Mouse (Mus musculus) MEL (cell line): Measurements from ENCODE around the gene Nsun2. TPM values are rescaled to one million over a fixed set of nuclear protein-coding genes. Genes with fewer than 3 reads are reported as not detected.

Experiments used
- DNase-seq: peaks from one replicate; pipeline ENCODE4 v3.0.0; 2011; ENCODE audit warnings: low read depth, low spot score
- H3K27ac ChIP-seq: 2 replicates; pipeline ENCODE4 v1.5.1; 2012; ENCODE audit warnings: low read depth, mild to moderate bottlenecking, control low read depth, low read length, moderate library complexity; ENCODE audit not compliant: control insufficient read depth
- H3K27me3 ChIP-seq, 2 experiments: fragments of 150-350 bp in 1 of 2; sonication (generic) in 1 of 2; 2 replicates each; pipeline ENCODE4 v1.6.1; 2012; ENCODE audit warnings: low read length in 2 of 2, mild to moderate bottlenecking in 2 of 2, improper control_type of control experiment in 1 of 2, moderate library complexity in 1 of 2; ENCODE audit not compliant: insufficient read depth in 2 of 2, control insufficient read depth in 1 of 2
- H3K36me3 ChIP-seq, 2 experiments: 2 replicates each; pipeline ENCODE4 v1.6.1; 2012 to 2014; ENCODE audit warnings: low read length in 2 of 2, improper control_type of control experiment in 1 of 2, inconsistent platforms in 1 of 2, mild to moderate bottlenecking in 1 of 2; ENCODE audit not compliant: insufficient read depth in 2 of 2, control insufficient read depth in 1 of 2
- H3K4me1 ChIP-seq, 2 experiments: fragments of 150-350 bp in 1 of 2; sonication (generic) in 1 of 2; 2 replicates each; pipeline ENCODE4 v1.6.1; 2012; ENCODE audit warnings: low read length in 2 of 2, improper control_type of control experiment in 1 of 2, mild to moderate bottlenecking in 1 of 2; ENCODE audit not compliant: insufficient read depth in 2 of 2, control insufficient read depth in 1 of 2
- H3K4me3 ChIP-seq, 2 experiments: fragments of 150-350 bp in 1 of 2; sonication (generic) in 1 of 2; 2 replicates each; pipeline ENCODE4 v1.5.1; 2012; ENCODE audit warnings: low read depth in 2 of 2, low read length in 2 of 2, mild to moderate bottlenecking in 2 of 2, moderate library complexity in 2 of 2, control low read depth in 1 of 2, improper control_type of control experiment in 1 of 2; ENCODE audit not compliant: control insufficient read depth in 1 of 2, insufficient read depth in 1 of 2
- H3K79me2 ChIP-seq: 2 replicates; pipeline ENCODE4 v1.6.1; 2012; ENCODE audit warnings: mild to moderate bottlenecking, low read length, moderate library complexity; ENCODE audit not compliant: control insufficient read depth, poor library complexity, insufficient read depth
- H3K9ac ChIP-seq: 2 replicates; pipeline ENCODE4 v1.6.1; 2012; ENCODE audit warnings: low read depth, mild to moderate bottlenecking, control low read depth, low read length, moderate library complexity; ENCODE audit not compliant: control insufficient read depth, poor library complexity, severe bottlenecking
- H3K9me3 ChIP-seq: fragments of 150-350 bp; sonication (generic); replicated peaks from 2 replicates; pipeline ENCODE4 v1.6.1; 2012; ENCODE audit warnings: mild to moderate bottlenecking, low read length, improper control_type of control experiment, moderate library complexity; ENCODE audit not compliant: insufficient read depth
- CHD1 ChIP-seq: IDR thresholded peaks from 2 replicates; pipeline ENCODE4 v1.6.1; 2012; ENCODE audit warnings: low read depth, mild to moderate bottlenecking, inconsistent platforms, low read length, improper control_type of control experiment
- CHD2 ChIP-seq: IDR thresholded peaks from 2 replicates; pipeline ENCODE4 v1.6.1; 2011; ENCODE audit warnings: low read length, improper control_type of control experiment
- CTCF ChIP-seq, 3 experiments: IDR thresholded peaks in 2 of 3; conservative IDR thresholded peaks in 1 of 3; 2 replicates each; pipeline ENCODE4 v1.5.1; 2011 to 2012; ENCODE audit warnings: low read length in 3 of 3, low read depth in 2 of 3, mild to moderate bottlenecking in 2 of 3, improper control_type of control experiment in 1 of 3, inconsistent platforms in 1 of 3, mixed read lengths in 1 of 3, moderate library complexity in 1 of 3; ENCODE audit not compliant: control insufficient read depth in 1 of 3, insufficient read depth in 1 of 3, poor library complexity in 1 of 3, severe bottlenecking in 1 of 3
- ETS1 ChIP-seq: IDR thresholded peaks from 2 replicates; pipeline ENCODE4 v1.6.1; 2012; ENCODE audit warnings: low read depth, mild to moderate bottlenecking, inconsistent platforms, low read length, improper control_type of control experiment, moderate library complexity
- GABPA ChIP-seq: IDR thresholded peaks from 2 replicates; pipeline ENCODE4 v1.6.1; 2012; ENCODE audit warnings: low read depth, mild to moderate bottlenecking, inconsistent platforms, low read length, improper control_type of control experiment, moderate library complexity
- GATA1 ChIP-seq: IDR thresholded peaks from 2 replicates; pipeline ENCODE4 v1.6.1; 2011; ENCODE audit warnings: low read depth, low read length, improper control_type of control experiment
- HCFC1 ChIP-seq: IDR thresholded peaks from 2 replicates; pipeline ENCODE4 v1.6.1; 2012; ENCODE audit warnings: low read depth, mild to moderate bottlenecking, inconsistent platforms, low read length, improper control_type of control experiment, moderate library complexity
- JUND ChIP-seq: IDR thresholded peaks from 2 replicates; pipeline ENCODE4 v1.6.1; 2011; ENCODE audit warnings: low read depth, mild to moderate bottlenecking, improper control_type of control experiment, low read length
- KAT2A ChIP-seq: conservative IDR thresholded peaks from 2 replicates; pipeline ENCODE4 v1.6.1; 2012; ENCODE audit warnings: low read depth, low read length, improper control_type of control experiment, inconsistent platforms
- MAX ChIP-seq: IDR thresholded peaks from 2 replicates; pipeline ENCODE4 v1.6.1; 2011; ENCODE audit warnings: low read length, improper control_type of control experiment
- MAZ ChIP-seq: IDR thresholded peaks from 2 replicates; pipeline ENCODE4 v1.6.1; 2012; ENCODE audit warnings: low read depth, mild to moderate bottlenecking, inconsistent platforms, low read length, improper control_type of control experiment
- MXI1 ChIP-seq: IDR thresholded peaks from 2 replicates; pipeline ENCODE4 v1.6.1; 2011; ENCODE audit warnings: mild to moderate bottlenecking, low read depth, low read length, improper control_type of control experiment
- MYB ChIP-seq: IDR thresholded peaks from 2 replicates; pipeline ENCODE4 v1.6.1; 2011; ENCODE audit warnings: mild to moderate bottlenecking, low read depth, low read length, improper control_type of control experiment
- MYC ChIP-seq: IDR thresholded peaks from 2 replicates; pipeline ENCODE4 v1.6.1; 2011; ENCODE audit warnings: low read depth, mild to moderate bottlenecking, low read length, improper control_type of control experiment, moderate library complexity
- NELFE ChIP-seq: IDR thresholded peaks from 2 replicates; pipeline ENCODE4 v1.6.1; 2011; ENCODE audit warnings: low read depth, low read length, improper control_type of control experiment
- POLR2A ChIP-seq, 2 experiments: IDR thresholded peaks; 2 replicates each; pipeline ENCODE4 v1.6.1; 2011 to 2012; ENCODE audit warnings: low read length in 2 of 2, mild to moderate bottlenecking in 2 of 2, control low read depth in 1 of 2, improper control_type of control experiment in 1 of 2, low read depth in 1 of 2, moderate library complexity in 1 of 2; ENCODE audit not compliant: control insufficient read depth in 1 of 2, insufficient read depth in 1 of 2, poor library complexity in 1 of 2
- RCOR1 ChIP-seq: IDR thresholded peaks from 2 replicates; pipeline ENCODE4 v1.6.1; 2012; ENCODE audit warnings: low read depth, mild to moderate bottlenecking, inconsistent platforms, low read length, improper control_type of control experiment
- SIN3A ChIP-seq: IDR thresholded peaks from 2 replicates; pipeline ENCODE4 v1.6.1; 2012; ENCODE audit warnings: low read length, improper control_type of control experiment, inconsistent platforms
- SMC3 ChIP-seq: IDR thresholded peaks from 2 replicates; pipeline ENCODE4 v1.6.1; 2011; ENCODE audit warnings: low read depth, low read length, improper control_type of control experiment
- TAL1 ChIP-seq: IDR thresholded peaks from 2 replicates; pipeline ENCODE4 v1.6.1; 2012; ENCODE audit warnings: mild to moderate bottlenecking, inconsistent platforms, low read length, moderate library complexity, mixed read lengths
- TBP ChIP-seq: IDR thresholded peaks from 2 replicates; pipeline ENCODE4 v1.8.0; 2011; ENCODE audit warnings: low read depth, low read length, improper control_type of control experiment
- TCF12 ChIP-seq: IDR thresholded peaks from 2 replicates; pipeline ENCODE4 v1.6.1; 2014; ENCODE audit warnings: low read depth, mild to moderate bottlenecking, inconsistent platforms, low read length, improper control_type of control experiment, moderate library complexity
- ZC3H11A ChIP-seq: IDR thresholded peaks from 2 replicates; pipeline ENCODE4 v1.6.1; 2012; ENCODE audit warnings: low read depth, mild to moderate bottlenecking, inconsistent platforms, low read length, improper control_type of control experiment
- polyA plus RNA-seq, 2 experiments: library from polyadenylated mRNA; stranded (reverse) in 1 of 2; unstranded in 1 of 2; fragments of >175 nt in 1 of 2; fragments of >200 nt in 1 of 2; gene quantifications; 2 replicates each; pipeline versions ENCODE4 v1.2.1 to v1.2.4; 2012; ENCODE audit warnings: low replicate concordance in 2 of 2, low read depth in 1 of 2; ENCODE audit not compliant: insufficient read length in 2 of 2, insufficient read depth in 1 of 2, missing spikeins in 1 of 2
- total RNA-seq: library from RNA; depleted of rRNA; stranded (reverse); fragments of 300-350 nt; gene quantifications from 2 replicates; pipeline ENCODE4 v1.2.3, GENCODE M21; 2012

The Nsun2 gene
- total and polyA plus RNA-seq, 3 experiments: 277 to 303 (median 302) TPM

- H3K9me3 ChIP-seq: no peaks in the 10 kb centered on the region
- no peak for TF ChIP-seq HCFC1
- TF ChIP-seq MYC: no peak
- TF ChIP-seq TAL1: no peak
- TF ChIP-seq TBP: no peak
- no peak for TF ChIP-seq JUND
- no peak for TF ChIP-seq MXI1
- no peak for TF ChIP-seq MAZ
- TF ChIP-seq CHD2: no peak
- no peak for TF ChIP-seq TCF12
- TF ChIP-seq CHD1: no peak
- no peak for TF ChIP-seq KAT2A
- TF ChIP-seq MAX: no peak
- TF ChIP-seq ETS1: no peak
- no peak for TF ChIP-seq MYB
- no peak for TF ChIP-seq NELFE
- TF ChIP-seq SIN3A: no peak
- TF ChIP-seq SMC3: no peak
- TF ChIP-seq ZC3H11A: no peak
- no peak for TF ChIP-seq CTCF (IDR thresholded peaks at IDR 0.05 in 2 of 3, conservative IDR thresholded peaks at IDR 0.05 in 1 of 3; ENCODE audit: control insufficient read depth in 1 of 3, insufficient read depth in 1 of 3, low read depth in 2 of 3, low read length in 3 of 3, poor library complexity in 1 of 3, severe bottlenecking in 1 of 3)
- H3K79me2 ChIP-seq: no peaks in the 10 kb centered on the region
- H3K4me1 ChIP-seq: no peaks in the 10 kb centered on the region
- H3K4me3 ChIP-seq: no peak overlapping the region
- no peak for DNase-seq
- no peak overlapping the region for H3K9ac ChIP-seq
- H3K27me3 ChIP-seq: no peaks in the 10 kb centered on the region
- no peak overlapping the region for H3K27ac ChIP-seq
- peaks cover 0 to under 1% of the 10 kb centered on the region in 2 experiments; a peak in 2 of 4 replicates for H3K36me3 ChIP-seq
Observed at GRCm38 (mm10) chr13:69640541-69640940, 107.0 kb downstream of the Nsun2 start.

- no peaks in the 10 kb centered on the region; a peak in 2 of 4 replicates for H3K36me3 ChIP-seq
Observed at GRCm38 (mm10) chr13:69641017-69641416, 107.5 kb downstream of the Nsun2 start.

More at GRCm38 (mm10) chr13:69641017-69641416, 107.5 kb downstream of the Nsun2 start:
- H3K9me3 ChIP-seq: no peaks in the 10 kb centered on the region
- no peak for DNase-seq
- H3K79me2 ChIP-seq: no peaks in the 10 kb centered on the region
- no peaks in the 10 kb centered on the region for H3K4me1 ChIP-seq
- TF ChIP-seq ETS1 (no peak), POLR2A (IDR thresholded peaks at IDR 0.05; ENCODE audit: control insufficient read depth in 1 of 2, insufficient read depth in 1 of 2, low read depth in 1 of 2, low read length in 2 of 2, poor library complexity in 1 of 2) (peak in 1 of 2 experiments; percentile 30; a peak in 2 of 4 replicates), RCOR1 (no peak), SMC3 (no peak), GATA1 (no peak), GABPA (no peak), SIN3A (no peak)
- H3K4me3 ChIP-seq: no peak overlapping the region
- no peak overlapping the region for H3K9ac ChIP-seq
- H3K27ac ChIP-seq: no peak overlapping the region
- H3K27me3 ChIP-seq: no peaks in the 10 kb centered on the region
